Mouse (Mus musculus): Measurements from ENCODE around the gene Gabrp.

DNA sequence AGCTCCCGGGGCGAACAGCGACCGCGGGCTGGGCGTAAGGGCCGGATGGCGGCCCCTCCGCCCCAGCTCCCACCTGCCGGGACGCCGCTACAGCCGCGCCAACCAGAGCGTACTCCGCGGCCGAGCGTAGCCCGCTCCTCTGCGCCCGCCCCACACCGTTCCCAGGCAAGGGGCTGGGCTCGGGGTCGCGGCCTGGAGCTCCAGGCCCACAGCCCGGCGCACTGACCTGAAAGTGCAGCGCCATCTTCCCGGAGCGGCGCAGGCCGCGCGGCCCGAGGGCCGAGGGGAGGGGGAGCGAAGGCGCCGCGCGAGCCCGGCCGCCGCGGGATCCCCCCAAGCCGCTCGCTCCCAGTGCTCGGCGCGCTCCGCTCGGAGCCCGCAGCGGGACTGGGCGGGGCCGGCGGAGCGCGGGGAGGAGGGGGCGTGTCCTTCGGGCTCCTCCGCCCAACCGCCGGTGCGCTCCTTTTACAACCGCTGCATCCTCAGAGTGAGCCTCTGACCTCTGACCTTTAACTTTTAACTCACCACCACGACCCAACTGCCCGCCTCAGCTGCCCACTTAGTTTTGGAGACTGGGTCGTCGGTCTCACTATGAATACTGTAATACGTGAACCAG is 65.3 kb downstream of the Gabrp start, which contains the start of gene Ranbp17:
- TF ChIP-seq CTCF (IDR thresholded peaks at IDR 0.05; ENCODE audit: borderline replicate concordance, control insufficient read depth, extremely low read depth, insufficient read depth, low read length, poor library complexity) (no peak), POLR2A (IDR thresholded peaks at IDR 0.05; ENCODE audit: control insufficient read depth, extremely low read depth, insufficient read depth, low read length, poor library complexity) (no peak)
